Mouse (Mus musculus) kidney, adult 2 months (tissue): ENCODE measurements at regions not wholly inside any gene's neighbourhood (a gene's known extent, or its start where the extent isn't known, plus 50 kb on each side); places are given as distances from the start of the nearest gene placed in this dataset.

Experiments
- CTCF ChIP-seq: fragments of 200-500 bp; conservative IDR thresholded peaks from 2 replicates; pipeline ENCODE4 v1.5.1; 2011; ENCODE audit warnings: low read depth, mild to moderate bottlenecking, control low read depth, low read length, moderate library complexity, mixed read lengths; ENCODE audit not compliant: insufficient read depth, insufficient read length
- POLR2A ChIP-seq: fragments of 200-500 bp; IDR thresholded peaks from one replicate; pipeline ENCODE4 v1.6.1; 2011; ENCODE audit warnings: low read depth, low read length, control low read depth

DNA sequence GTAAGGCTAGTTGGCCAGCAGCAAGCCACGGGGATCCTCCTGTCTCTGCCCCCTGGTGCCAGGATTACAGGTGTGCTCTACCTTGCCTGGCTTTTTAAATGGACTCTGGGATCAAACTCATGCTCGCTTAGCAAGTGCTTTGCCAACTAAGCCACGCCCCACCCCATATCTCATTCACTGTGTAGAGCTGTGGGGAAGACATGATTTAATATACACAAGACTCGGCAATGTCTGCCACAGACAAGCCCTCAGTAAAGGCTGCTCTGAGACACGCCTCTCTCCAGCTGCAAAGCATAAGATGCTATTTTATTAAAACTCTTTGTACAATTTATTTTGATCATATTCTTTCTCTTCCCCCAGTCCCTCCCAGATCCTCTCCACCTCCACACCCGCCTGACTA lies 104.9 kb upstream of the Tpm1 start:
- TF ChIP-seq POLR2A (no peak), CTCF (no peak)
